Mouse (Mus musculus) small intestine, adult 10 weeks (tissue): Measurements from ENCODE around the gene Rab5if. TPM values are rescaled to one million over a fixed set of nuclear protein-coding genes. Genes with fewer than 3 reads are reported as not detected.

Source experiments
- polyA plus RNA-seq: library from polyadenylated mRNA; stranded (reverse); fragments of 350-450 nt; fragmentation: Illumina TruSeq; extraction: RNeasy Lipid Tissue Mini Kit (QIAGEN cat#74804); gene quantifications from one replicate; pipeline ENCODE4 v1.2.3, GENCODE M21; 2014; ENCODE audit warnings: low replicate concordance

Gene Rab5if
- polyA plus RNA-seq, result 109 TPM

DNA sequence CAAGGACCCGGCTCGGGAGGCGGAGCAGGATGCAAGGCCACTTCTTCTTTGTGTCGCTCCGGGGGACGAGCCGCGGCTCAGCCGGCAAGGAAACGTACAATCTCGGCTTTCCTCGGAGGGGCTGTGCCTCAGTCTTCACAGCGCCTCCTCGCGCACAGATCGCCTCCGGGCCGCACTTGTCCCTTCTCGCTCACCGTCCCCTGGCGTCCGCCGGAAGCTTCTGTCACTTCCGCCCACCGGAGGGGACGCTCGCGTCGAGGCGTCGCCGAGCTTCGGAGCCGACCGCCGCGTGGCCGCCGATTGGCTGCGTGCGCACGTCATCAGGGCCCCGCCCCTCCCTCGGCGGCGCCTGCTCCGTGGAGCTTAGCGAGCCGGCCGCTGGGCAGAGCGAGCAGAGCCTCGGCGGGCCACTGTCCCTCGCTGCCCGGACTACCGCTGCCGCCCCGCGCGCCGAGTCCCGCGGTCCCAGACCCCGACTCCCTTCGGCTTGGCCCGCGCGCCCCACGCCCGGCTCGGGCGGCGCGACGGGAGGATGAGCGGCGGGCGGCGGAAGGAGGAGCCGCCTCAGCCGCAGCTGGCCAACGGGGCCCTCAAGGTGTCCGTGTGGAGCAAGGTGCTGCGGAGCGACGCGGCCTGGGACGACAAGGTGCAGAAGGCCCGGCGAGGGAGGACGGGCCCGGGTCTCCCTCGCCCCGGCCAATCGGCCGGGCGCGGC lies at the start of gene Rab5if:
Gene Rab5if, plus strand, starts transcription at position 357 of the 715 bp plus-strand sequence.

DNA sequence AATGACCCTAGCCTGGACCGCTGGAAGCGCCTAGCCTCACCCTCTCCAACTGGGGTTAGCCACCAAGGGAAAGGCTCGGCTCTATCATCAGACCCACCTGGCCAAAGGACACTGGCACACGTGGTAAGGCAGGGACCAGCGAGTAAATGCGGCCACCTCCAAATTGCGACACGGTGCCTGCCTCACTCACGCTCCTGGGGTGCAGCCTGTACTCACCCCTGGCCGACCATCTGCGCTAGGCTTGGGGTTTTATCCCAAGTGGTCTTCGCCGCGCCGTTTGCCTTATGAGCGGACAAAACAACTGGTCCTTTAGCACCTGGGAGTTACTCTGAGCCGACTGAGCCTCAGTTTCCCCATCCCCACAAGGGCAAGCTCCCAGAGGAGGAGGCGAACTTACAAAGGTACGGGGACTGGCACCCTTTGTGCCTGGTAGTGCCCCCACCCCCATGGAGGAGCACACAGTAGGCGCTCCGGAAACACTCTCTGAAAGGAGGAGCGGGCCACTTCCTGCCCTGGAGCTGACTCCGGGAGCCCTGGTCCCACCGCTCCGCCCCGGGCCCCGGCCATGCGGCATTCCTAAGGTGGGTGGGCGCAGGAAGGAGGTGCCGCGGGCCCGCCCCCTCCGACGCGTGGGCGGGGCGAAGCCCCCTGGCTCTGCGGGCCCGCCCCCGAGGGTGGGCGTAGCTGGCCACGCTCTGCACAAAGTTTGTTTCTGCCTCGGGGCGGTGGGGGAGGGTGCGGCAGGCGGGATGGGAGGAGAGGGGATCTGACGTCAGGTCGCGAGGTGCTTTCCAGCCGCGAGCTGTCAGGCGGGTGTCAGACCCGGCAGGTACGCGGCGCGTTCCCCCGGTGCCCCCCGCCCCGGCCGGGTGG lies 23.4 kb upstream of the Rab5if start, which contains the start of gene Tgif2:
Gene Tgif2, plus strand, starts transcription at position 689 of the 873 bp plus-strand sequence.

DNA sequence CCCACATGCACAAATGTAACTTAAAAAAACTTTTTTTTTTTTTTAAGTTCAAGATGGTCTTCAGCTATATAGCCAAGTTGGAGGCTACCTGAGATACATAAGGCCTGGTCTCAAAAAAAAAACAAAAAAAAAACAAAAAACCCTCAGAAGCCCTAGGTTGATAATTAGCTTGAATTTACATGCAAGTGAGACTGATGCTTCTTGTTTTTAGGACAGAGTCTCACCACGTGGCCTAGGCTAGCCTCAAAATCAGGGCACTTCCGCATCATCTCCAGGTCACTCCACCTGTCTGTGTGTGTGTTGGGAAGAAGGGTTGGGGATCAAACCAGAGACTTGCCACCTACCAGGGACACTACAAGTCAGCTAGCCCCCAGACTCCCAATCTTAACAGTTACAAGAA lies 5.1 kb upstream of the Rab5if start, which contains the start of gene 4930518I15Rik:
Gene 4930518I15Rik, minus strand, starts transcription at position 112 of the 400 bp plus-strand sequence.

DNA sequence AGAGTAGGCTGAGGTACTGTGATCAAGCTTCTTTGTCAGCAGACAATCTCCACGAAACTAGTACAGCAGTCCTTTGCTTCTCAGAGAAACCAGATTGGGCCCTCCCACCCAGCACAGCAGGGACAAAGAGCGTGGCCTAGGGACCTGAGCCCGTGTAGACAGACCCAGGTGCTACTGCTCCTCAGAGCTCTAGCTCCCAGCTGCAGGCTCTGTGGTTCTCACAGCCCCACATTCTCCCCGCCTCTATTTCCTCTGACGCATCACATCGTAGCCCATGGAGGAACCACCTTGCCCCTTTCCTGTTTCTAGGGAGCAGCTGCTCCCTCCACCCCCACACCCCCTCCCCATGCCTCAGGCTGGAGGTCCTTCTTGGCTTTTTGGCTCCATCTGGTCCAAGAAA lies 24.1 kb downstream of the Rab5if start, which contains the start of gene Sla2:
Gene Sla2, minus strand, starts transcription at position 176 of the 400 bp plus-strand sequence.

Other genes with a start within 250 kb of the Rab5if start
- gene Dlgap4, start 249.4 kb upstream of the Rab5if start, polyA plus RNA-seq, result 3.0 TPM
- 1.4 TPM for gene Myl9, start 87.7 kb upstream of the Rab5if start, polyA plus RNA-seq
- gene Tgif2, start 23.1 kb upstream of the Rab5if start, polyA plus RNA-seq, result 1.5 TPM
- 2.4 TPM for gene 4930518I15Rik, start 5.2 kb upstream of the Rab5if start, polyA plus RNA-seq
- 1.1 TPM for gene Sla2, start 24.1 kb downstream of the Rab5if start, polyA plus RNA-seq
- 57.4 TPM for gene Ndrg3, start 128.9 kb downstream of the Rab5if start, polyA plus RNA-seq
- 14.5 TPM for gene Dsn1, start 144.0 kb downstream of the Rab5if start, polyA plus RNA-seq
- gene Soga1, start 216.1 kb downstream of the Rab5if start, polyA plus RNA-seq, result 0.11 TPM
- 0.89 TPM for gene Tldc2, start 223.9 kb downstream of the Rab5if start, polyA plus RNA-seq